Mouse (Mus musculus) C2C12 (cell line): ENCODE data around the gene Rab11fip5.

Experiments
- CEBPB ChIP-seq: IDR thresholded peaks from one replicate; pipeline ENCODE4 v1.6.1; 2011; ENCODE audit warnings: low read depth, mild to moderate bottlenecking, control low read depth, moderate library complexity
- CTCF ChIP-seq: IDR thresholded peaks from one replicate; pipeline ENCODE4 v1.5.1; 2011; ENCODE audit not compliant: control insufficient read depth, insufficient read depth, insufficient read length
- FOSL1 ChIP-seq: IDR thresholded peaks from one replicate; pipeline ENCODE4 v1.8.0; 2011; ENCODE audit warnings: mild to moderate bottlenecking, low read length; ENCODE audit not compliant: poor library complexity, insufficient read depth, severe bottlenecking
- MAX ChIP-seq: IDR thresholded peaks from one replicate; pipeline ENCODE4 v1.6.1; 2011; ENCODE audit warnings: mild to moderate bottlenecking, control low read depth
- MYOD1 ChIP-seq: IDR thresholded peaks from one replicate; pipeline ENCODE4 v1.6.1; 2011; ENCODE audit warnings: low read depth; ENCODE audit not compliant: control insufficient read depth, insufficient read length
- MYOG ChIP-seq: IDR thresholded peaks from one replicate; pipeline ENCODE4 v1.6.1; 2011; ENCODE audit not compliant: control insufficient read depth, insufficient read length; ENCODE audit errors: extremely low read depth
- USF1 ChIP-seq: IDR thresholded peaks from one replicate; pipeline ENCODE4 v1.6.1; 2011; ENCODE audit warnings: low read depth, mild to moderate bottlenecking, control low read depth, moderate library complexity

GRCm38 (mm10) chr6:85370666-85371430 lies 3.6 kb downstream of the Rab11fip5 start:
- TF ChIP-seq CTCF: no peak
- TF ChIP-seq MYOG: no peak
- no peak for TF ChIP-seq MAX
- TF ChIP-seq USF1: no peak
- no peak for TF ChIP-seq FOSL1
- no peak for TF ChIP-seq MYOD1
- TF ChIP-seq CEBPB: no peak
